Mouse (Mus musculus) myocyte (in vitro differentiated cells): Measurements from ENCODE around the gene Dynll1. TPM values are rescaled to one million over a fixed set of nuclear protein-coding genes. Genes with fewer than 3 reads are reported as not detected.

Experiments
- polyA plus RNA-seq: library from polyadenylated mRNA; unstranded; fragments of >200 nt; fragmentation: generic; extraction: Trizol; gene quantifications from one replicate; pipeline ENCODE4 v1.2.1, GENCODE M21; 2012; ENCODE audit warnings: missing spikeins

Gene Dynll1
- polyA plus RNA-seq, 1 experiment: 585 TPM

Other genes starting within 250 kb of the Dynll1 start
- gene Gm10401, start 202.7 kb downstream of the Dynll1 start, polyA plus RNA-seq: 4.4 TPM
- 82.1 TPM for gene Acads, start 181.7 kb downstream of the Dynll1 start, polyA plus RNA-seq
- gene Unc119b, start 166.0 kb downstream of the Dynll1 start, polyA plus RNA-seq: 24.5 TPM
- 112 TPM for gene Mlec, start 142.8 kb downstream of the Dynll1 start, polyA plus RNA-seq
- 3.1 TPM for gene Cabp1, start 106.6 kb downstream of the Dynll1 start, polyA plus RNA-seq
- gene Pop5, start 65.2 kb downstream of the Dynll1 start, polyA plus RNA-seq: 82.3 TPM
- gene Rnf10, start 28.1 kb downstream of the Dynll1 start, polyA plus RNA-seq: 220 TPM
- 43.7 TPM for gene Coq5, start 21.3 kb downstream of the Dynll1 start, polyA plus RNA-seq
- 52.0 TPM for gene Srsf9, start 26.2 kb upstream of the Dynll1 start, polyA plus RNA-seq
- gene Gatc, start 40.2 kb upstream of the Dynll1 start, polyA plus RNA-seq: 8.1 TPM
- gene Triap1, start 40.2 kb upstream of the Dynll1 start, polyA plus RNA-seq: 35.2 TPM
- 2,023 TPM for gene Cox6a1, start 48.0 kb upstream of the Dynll1 start, polyA plus RNA-seq
- gene Msi1, start 128.6 kb upstream of the Dynll1 start, polyA plus RNA-seq: 0.31 TPM
- not detected for gene Pla2g1b, start 165.3 kb upstream of the Dynll1 start, polyA plus RNA-seq
- 13.6 TPM for gene Sirt4, start 183.7 kb upstream of the Dynll1 start, polyA plus RNA-seq
- 120 TPM for gene Pxn, start 205.7 kb upstream of the Dynll1 start, polyA plus RNA-seq